Mouse (Mus musculus): ENCODE measurements around the gene Mip. TPM values are rescaled to one million over a fixed set of nuclear protein-coding genes. Genes with fewer than 3 reads are reported as not detected.
"Not testable (repeated sequence)": the region's sequence is repeated elsewhere in the genome, so short reads cannot be mapped to it uniquely, and the experiment has no call there.

The Mip gene
- total and polyA plus RNA-seq, 2 experiments from 2014 or later = 0.05 TPM; not detected in 1

- peak within 1 kb of the TSS; percentile 55 for H3K9ac ChIP-seq
These were observed 14.1 kb upstream of the Mip start, which contains the start of gene Spryd4 for GRCm38 (mm10) chr10:128211390-128212108. Gene Spryd4, minus strand, starts transcription at chr10:128211807.

GRCm38 (mm10) chr10:128212148-128212547 is 13.5 kb upstream of the Mip start:
- Histone ChIP-seq H3K36me3 (ENCODE audit: insufficient read depth) (no peaks in the 10 kb centered on the region), H3K9me3 (ENCODE audit: low read length) (no peaks in the 10 kb centered on the region), H3K27ac (ENCODE audit: low read depth, low read length) (peak overlapping the region; percentile 35; the same call in 1 of the 2 replicates), H3K4me2 (ENCODE audit: low read depth) (peak overlapping the region; percentile 70), H3K4me1 (ENCODE audit: insufficient read depth) (peaks cover 5% of the 10 kb centered on the region; the same call in 1 of the 2 replicates), H3K27me3 (ENCODE audit: insufficient read depth, low read length) (no peaks in the 10 kb centered on the region), H3K9ac (0 out of 2 replicates have a peak overlapping the region, but pooled peaks have one; percentile 37), H3K4me3 (ENCODE audit: low read depth, low read length) (peak overlapping the region; percentile 56)
- WGBS = 39% methylated on average over 6 of the region's 6 CpGs
- DNase-seq = no peak
- no peak for TF ChIP-seq CTCF (IDR thresholded peaks at IDR 0.05; ENCODE audit: low read depth)
- ATAC-seq = 0 out of 2 replicates have a peak, but pooled peaks have one; percentile 1

More at GRCm38 (mm10) chr10:128211390-128212108, 14.1 kb upstream of the Mip start, which contains the start of gene Spryd4:
- DNase-seq = peak; percentile 95
- H3K36me3 ChIP-seq (ENCODE audit: insufficient read depth) = no peaks in the 10 kb centered on the region
- peaks cover 5% of the 10 kb centered on the region; the same call in 1 of the 2 replicates for H3K4me1 ChIP-seq (ENCODE audit: insufficient read depth)
- H3K27ac ChIP-seq (ENCODE audit: low read depth, low read length) = peak within 1 kb of the TSS; percentile 35; the same call in 1 of the 2 replicates
- no peaks in the 10 kb centered on the region for H3K9me3 ChIP-seq (ENCODE audit: low read length)
- peak; percentile 65 for TF ChIP-seq CTCF (IDR thresholded peaks at IDR 0.05; ENCODE audit: low read depth)
- no peaks in the 10 kb centered on the region for H3K27me3 ChIP-seq (ENCODE audit: insufficient read depth, low read length)
- under 1% methylated on average over 30 of the region's 30 CpGs for WGBS
- H3K4me2 ChIP-seq (ENCODE audit: low read depth) = peak within 1 kb of the TSS; percentile 70
- peak; percentile 99 for ATAC-seq
- peak within 1 kb of the TSS; percentile 56 for H3K4me3 ChIP-seq (ENCODE audit: low read depth, low read length)

DNA sequence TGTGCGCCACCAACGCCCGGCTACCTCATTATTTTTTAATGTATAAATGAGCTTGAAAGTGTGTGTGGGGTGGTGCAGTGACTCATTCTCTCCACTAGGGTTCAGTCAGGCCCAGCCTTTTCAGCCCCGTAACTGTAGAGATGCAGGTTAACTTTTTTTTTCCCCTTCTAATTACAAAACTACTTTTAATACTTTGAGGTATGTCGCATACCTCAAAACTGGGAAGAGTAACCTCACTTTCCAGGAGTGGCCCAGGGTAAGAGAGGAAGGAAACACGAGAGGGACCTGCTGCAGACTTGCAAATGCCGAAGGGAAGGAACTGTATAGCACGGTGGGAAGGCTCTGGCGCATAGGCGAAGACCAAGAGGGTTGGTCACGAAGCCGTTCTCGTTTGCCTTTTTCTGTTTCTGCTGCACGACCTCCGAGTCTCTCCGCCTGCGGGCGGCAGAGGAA is 12.7 kb upstream of the Mip start:
- Histone ChIP-seq H3K36me3 (ENCODE audit: insufficient read depth) (no peaks in the 10 kb centered on the region), H3K9ac (no peak overlapping the region), H3K27ac (ENCODE audit: low read depth, low read length) (no peak overlapping the region), H3K4me1 (ENCODE audit: insufficient read depth) (peaks cover 5% of the 10 kb centered on the region; the same call in 1 of the 2 replicates), H3K9me3 (ENCODE audit: low read length) (no peaks in the 10 kb centered on the region), H3K4me2 (ENCODE audit: low read depth) (peak overlapping the region; percentile 44), H3K27me3 (ENCODE audit: insufficient read depth, low read length) (no peaks in the 10 kb centered on the region), H3K4me3 (ENCODE audit: low read depth, low read length) (peak overlapping the region; percentile 12)
- TF ChIP-seq CTCF (IDR thresholded peaks at IDR 0.05; ENCODE audit: low read depth) = peak; percentile 72
- DNase-seq (peak; percentile 58), ATAC-seq (0 out of 2 replicates have a peak, but pooled peaks have one; percentile 30)
- WGBS = under 1% methylated on average over 18 of the region's 18 CpGs

GRCm38 (mm10) chr10:128214112-128214511 is 11.5 kb upstream of the Mip start:
- not testable (repeated sequence) for ATAC-seq; H3K27me3 ChIP-seq (ENCODE audit: insufficient read depth, low read length); H3K9ac ChIP-seq; DNase-seq; H3K4me2 ChIP-seq (ENCODE audit: low read depth); H3K4me1 ChIP-seq (ENCODE audit: insufficient read depth); H3K27ac ChIP-seq (ENCODE audit: low read depth, low read length); H3K9me3 ChIP-seq (ENCODE audit: low read length); H3K36me3 ChIP-seq (ENCODE audit: insufficient read depth); H3K4me3 ChIP-seq (ENCODE audit: low read depth, low read length)
- WGBS = 94% methylated on average over 4 of the region's 4 CpGs

DNA sequence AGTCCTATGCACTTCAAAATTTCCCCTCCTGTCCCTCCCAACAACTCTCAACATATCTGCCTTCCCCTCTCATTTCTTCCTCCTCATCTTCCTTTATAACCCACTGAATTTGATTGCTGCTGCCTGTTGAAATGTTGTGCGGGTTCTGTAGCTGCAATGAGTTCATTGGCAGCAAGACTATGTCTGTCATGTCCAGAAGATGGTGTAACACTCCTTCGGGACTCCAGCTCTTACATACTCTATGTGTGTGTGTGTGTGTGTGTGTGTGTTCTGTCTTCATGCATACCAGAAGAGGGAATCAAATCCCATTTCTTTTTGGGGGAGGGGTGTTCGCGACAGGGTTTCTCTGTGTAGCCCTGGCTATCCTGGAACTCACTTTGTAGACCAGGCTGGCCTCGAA is 10.7 kb upstream of the Mip start:
- H3K4me2 ChIP-seq (ENCODE audit: low read depth) = no peak overlapping the region
- H3K27me3 ChIP-seq (ENCODE audit: insufficient read depth, low read length) = no peaks in the 10 kb centered on the region
- ATAC-seq (no peak), DNase-seq (no peak)
- peaks cover 5% of the 10 kb centered on the region; the same call in 1 of the 2 replicates for H3K4me1 ChIP-seq (ENCODE audit: insufficient read depth)
- WGBS = 89% methylated on average over 5 of the region's 5 CpGs
- H3K4me3 ChIP-seq (ENCODE audit: low read depth, low read length) = no peak overlapping the region
- no peaks in the 10 kb centered on the region for H3K9me3 ChIP-seq (ENCODE audit: low read length)
- H3K27ac ChIP-seq (ENCODE audit: low read depth, low read length) = no peak overlapping the region
- no peak for TF ChIP-seq CTCF (IDR thresholded peaks at IDR 0.05; ENCODE audit: low read depth)
- H3K9ac ChIP-seq = no peak overlapping the region
- no peaks in the 10 kb centered on the region for H3K36me3 ChIP-seq (ENCODE audit: insufficient read depth)

DNA sequence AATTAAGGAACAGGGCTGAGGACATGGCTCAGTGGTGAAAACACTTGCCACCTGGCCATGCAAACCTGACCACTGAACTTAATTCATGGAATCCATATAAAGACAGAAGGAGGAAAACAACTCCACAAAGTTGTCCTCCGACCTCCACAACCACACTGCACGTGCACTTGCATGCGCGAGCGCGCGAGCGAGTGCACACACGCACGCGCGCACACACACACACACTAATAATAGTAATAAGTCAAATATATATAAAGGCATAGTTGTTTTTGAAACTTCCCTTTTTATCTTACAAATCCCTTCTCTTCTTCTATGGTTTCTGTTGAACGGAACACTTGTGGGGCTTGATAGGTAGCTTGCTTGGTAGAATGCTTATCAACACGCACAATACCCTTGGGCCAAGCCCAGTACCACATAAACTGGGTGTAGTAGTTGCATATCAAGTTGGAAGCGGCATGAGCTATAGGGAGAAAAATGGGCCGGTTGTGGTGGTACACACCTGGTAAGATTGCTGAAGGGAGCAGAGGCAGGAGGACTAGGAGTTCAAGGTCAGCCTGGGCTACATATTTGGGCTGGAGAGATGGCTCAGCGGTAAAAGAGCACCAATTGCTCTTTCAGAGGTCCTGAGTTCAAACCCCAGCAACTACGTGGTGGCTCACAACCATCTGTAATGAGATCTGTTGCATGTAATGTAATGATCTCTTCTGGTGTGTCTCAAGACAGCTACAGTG is 7.1 kb upstream of the Mip start:
- no peak for ATAC-seq
- H3K9me3 ChIP-seq (ENCODE audit: low read length) = no peaks in the 10 kb centered on the region
- H3K9ac ChIP-seq = no peak overlapping the region
- H3K4me2 ChIP-seq (ENCODE audit: low read depth) = no peak overlapping the region
- no peak for DNase-seq
- no peaks in the 10 kb centered on the region for H3K4me1 ChIP-seq (ENCODE audit: insufficient read depth)
- no peak overlapping the region for H3K27ac ChIP-seq (ENCODE audit: low read depth, low read length)
- no peaks in the 10 kb centered on the region for H3K27me3 ChIP-seq (ENCODE audit: insufficient read depth, low read length)
- 95% methylated on average over 18 of the region's 18 CpGs for WGBS
- no peak overlapping the region for H3K4me3 ChIP-seq (ENCODE audit: low read depth, low read length)
- no peak for TF ChIP-seq CTCF (IDR thresholded peaks at IDR 0.05; ENCODE audit: low read depth)
- no peaks in the 10 kb centered on the region for H3K36me3 ChIP-seq (ENCODE audit: insufficient read depth)

All from forebrain, postnatal 0 days (tissue).